Mouse (Mus musculus) left cerebral cortex, postnatal 14 days (tissue): ENCODE measurements around the gene Notch2. TPM values are rescaled to one million over a fixed set of nuclear protein-coding genes. Genes with fewer than 3 reads are reported as not detected.

Experiments used
- DNase-seq, 2 experiments: peaks; one replicate each; pipeline ENCODE4 v3.0.0; 2021 to 2022; ENCODE audit warnings: low spot score in 2 of 2, mixed read lengths in 1 of 2
- intact Hi-C: fragments of 180-260 bp; cut with DNase I; formaldehyde crosslinking; loops from one replicate; pipeline ENCODE4 v1.15.1; 2025
- total RNA-seq, 2 experiments: library from RNA; stranded (reverse); gene quantifications; 2 replicates each; pipeline ENCODE4 v1.2.3; 2021

Gene Notch2
- total RNA-seq, 2 experiments from 2014 or later, result 14.9 to 15.0 TPM

DNA sequence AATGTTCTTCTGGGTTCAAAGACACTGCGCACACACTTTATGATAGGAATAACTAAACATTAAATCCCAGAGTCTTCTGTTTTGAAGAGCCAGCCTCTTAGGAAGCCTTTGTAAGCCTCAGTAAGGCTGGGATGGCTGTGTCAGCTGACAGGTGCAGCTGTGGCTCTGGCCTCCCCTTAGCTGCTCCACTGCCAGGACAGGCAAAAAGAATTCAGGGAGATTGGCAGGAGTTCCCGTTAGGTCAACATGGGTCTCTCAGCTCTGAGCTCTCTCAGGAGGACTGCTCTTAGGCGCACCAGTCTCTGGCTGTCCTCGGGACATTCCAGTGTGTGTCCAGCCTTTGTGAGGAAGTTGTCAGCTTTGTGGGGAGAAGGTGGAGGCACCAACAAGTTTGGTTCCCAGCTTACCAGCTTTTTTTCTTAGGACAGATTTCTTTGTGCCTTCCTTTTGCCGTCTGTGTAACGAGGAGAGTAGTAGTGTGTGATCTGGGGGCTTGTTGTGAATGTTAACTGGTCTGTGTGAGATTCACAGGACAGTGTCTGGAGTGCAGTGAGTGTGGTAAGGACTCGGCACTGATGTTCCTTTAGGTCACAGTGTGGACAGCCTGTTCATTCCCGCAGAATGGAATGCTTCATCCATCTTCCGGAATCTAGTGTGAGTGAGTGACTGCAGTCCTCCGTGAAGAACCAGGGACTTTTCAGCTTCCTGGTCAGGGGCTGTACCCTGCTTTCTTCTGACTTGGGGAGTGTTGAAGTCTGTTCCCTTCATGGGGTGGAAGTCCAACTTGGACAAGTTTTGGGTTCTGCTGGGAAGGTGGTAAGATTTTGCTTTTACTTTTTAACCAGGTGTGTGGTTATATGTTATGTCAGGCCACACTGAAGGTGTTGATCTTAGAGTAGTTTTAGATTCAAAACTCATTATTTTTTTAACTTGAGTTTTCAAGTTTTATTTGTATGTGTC lies 12.9 kb downstream of the Notch2 start:
- intact Hi-C loops, result no loop called here
- no peak for DNase-seq

DNA sequence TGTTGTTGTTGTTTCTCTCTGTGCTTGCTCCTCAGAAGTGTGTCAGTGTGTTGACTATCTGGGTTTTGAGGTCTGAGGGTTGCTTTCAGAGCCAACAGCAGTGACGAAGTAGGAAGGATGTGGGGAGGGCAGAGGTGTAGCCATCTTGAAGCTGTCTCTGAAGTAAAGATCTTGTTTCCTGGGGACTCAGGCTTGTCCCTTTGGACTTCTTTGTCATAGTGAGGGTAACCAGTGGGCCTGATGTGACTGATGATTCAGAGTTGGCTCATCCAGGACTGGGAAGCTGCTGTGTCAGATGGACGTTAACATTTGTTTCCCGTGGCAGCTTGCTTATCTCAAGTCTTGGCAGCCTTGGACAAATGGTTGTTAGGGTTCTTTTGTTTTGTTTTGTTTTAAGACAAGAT lies 14.0 kb downstream of the Notch2 start:
- intact Hi-C loops, result no loop called here
- DNase-seq, result no peak

DNA sequence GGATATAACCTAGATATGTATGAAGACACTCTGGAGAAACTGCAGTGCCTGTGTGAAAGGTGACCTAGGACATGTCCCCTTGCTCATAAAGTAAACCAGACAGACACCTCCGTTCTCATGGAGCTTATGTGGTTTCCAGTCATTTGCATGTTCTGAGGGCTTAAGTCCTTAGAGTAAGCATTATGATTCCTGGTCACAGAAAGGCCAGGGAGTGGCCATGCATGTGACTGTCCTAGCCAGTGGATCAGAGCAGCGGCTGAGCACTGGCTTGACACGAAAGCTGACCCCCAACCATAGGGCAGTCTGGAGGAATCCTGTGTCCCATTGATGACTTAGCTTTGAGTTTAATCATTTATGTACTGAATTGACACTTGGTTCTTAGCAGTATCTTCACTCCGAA lies 14.7 kb downstream of the Notch2 start:
- DNase-seq, result no peak
- intact Hi-C loops, result no loop called here

- intact Hi-C loops, result no loop called here
Measured at GRCm38 (mm10) chr3:98028936-98029335, 15.6 kb downstream of the Notch2 start.

GRCm38 (mm10) chr3:98031104-98031503 lies 17.8 kb downstream of the Notch2 start:
- DNase-seq, result no peak
- intact Hi-C loops, result no loop called here

More at GRCm38 (mm10) chr3:98028936-98029335, 15.6 kb downstream of the Notch2 start:
- no peak for DNase-seq

- DNase-seq, result no peak
- intact Hi-C loops, result no loop called here
Measured at GRCm38 (mm10) chr3:98032191-98032590, 18.9 kb downstream of the Notch2 start.

- DNase-seq, result no peak
- intact Hi-C loops, result no loop called here
Measured at GRCm38 (mm10) chr3:98032944-98033343, 19.6 kb downstream of the Notch2 start.

DNA sequence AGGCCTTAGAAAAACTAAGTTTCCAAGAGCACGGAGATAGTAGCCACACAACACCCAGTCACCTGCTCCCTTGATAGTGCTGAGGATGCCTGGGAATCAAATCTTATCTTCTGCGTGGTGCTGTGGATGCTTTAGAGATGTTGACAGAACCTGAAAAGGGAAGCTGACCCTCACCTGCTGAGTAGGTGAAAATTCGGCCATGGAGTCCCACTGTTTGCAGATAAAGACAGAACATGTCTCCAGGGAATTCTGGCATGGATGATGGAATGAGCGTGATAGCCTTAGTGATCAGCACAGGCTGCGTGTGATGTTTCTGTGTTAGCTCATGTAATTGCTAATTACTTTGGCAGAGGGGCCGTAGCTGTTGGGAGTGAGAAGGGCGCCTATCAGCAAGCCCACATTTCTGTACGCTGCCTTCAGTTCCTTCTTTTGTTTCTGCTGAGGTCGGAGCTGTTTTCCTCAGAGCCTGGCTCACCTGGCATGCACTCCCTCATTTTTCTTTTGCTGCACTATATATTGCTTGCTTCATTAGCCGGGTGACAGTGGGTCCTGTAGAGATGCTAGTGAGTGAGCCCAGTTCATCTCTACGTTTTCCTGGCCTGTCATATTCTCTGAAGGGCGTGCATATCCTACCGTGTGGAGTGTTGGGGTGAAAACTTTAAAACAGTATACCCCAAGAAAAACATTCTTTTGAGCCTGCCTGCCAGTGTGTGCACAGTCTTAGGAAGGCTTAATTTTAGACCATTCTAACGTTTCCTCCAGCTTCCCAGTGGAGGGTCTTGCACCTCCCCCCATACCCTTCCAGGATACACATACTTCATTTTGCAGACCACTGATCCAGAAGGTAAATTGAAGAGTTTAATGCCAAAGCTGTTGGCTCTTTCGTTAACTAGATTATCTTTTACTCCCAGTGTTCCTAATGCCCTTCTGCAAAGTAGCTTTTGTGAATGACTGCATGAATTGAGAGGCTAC lies 21.6 kb downstream of the Notch2 start:
- intact Hi-C loops, result no loop called here
- DNase-seq, result no peak

- intact Hi-C loops, result no loop called here
- no peak for DNase-seq
Measured at GRCm38 (mm10) chr3:98036161-98036560, 22.8 kb downstream of the Notch2 start.

- DNase-seq, result no peak
- intact Hi-C loops, result no loop called here
Measured at GRCm38 (mm10) chr3:98037151-98037550, 23.8 kb downstream of the Notch2 start.

DNA sequence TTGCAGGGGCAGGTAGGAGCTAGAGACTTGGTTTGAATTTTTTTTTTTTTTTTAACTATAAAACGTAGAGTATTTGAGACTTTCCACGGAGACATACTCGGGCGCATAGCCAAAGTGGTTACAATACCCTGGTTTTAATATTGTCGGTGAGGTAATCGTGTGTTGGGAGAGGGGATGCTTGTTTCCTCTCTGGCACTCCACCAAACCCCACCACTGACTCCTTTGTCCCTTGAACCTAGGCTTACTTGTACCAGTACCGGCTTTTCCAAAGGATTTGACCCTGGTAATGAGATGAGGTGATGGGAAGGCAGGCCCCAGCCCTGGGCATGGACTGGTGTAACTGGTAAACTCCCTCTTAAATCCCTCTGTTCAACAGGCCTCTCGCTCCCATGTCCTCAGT lies 25.3 kb downstream of the Notch2 start:
- DNase-seq, result no peak
- intact Hi-C loops, result no loop called here

- no peak for DNase-seq
- intact Hi-C loops, result no loop called here
Measured at GRCm38 (mm10) chr3:98039223-98039622, 25.9 kb downstream of the Notch2 start.

DNA sequence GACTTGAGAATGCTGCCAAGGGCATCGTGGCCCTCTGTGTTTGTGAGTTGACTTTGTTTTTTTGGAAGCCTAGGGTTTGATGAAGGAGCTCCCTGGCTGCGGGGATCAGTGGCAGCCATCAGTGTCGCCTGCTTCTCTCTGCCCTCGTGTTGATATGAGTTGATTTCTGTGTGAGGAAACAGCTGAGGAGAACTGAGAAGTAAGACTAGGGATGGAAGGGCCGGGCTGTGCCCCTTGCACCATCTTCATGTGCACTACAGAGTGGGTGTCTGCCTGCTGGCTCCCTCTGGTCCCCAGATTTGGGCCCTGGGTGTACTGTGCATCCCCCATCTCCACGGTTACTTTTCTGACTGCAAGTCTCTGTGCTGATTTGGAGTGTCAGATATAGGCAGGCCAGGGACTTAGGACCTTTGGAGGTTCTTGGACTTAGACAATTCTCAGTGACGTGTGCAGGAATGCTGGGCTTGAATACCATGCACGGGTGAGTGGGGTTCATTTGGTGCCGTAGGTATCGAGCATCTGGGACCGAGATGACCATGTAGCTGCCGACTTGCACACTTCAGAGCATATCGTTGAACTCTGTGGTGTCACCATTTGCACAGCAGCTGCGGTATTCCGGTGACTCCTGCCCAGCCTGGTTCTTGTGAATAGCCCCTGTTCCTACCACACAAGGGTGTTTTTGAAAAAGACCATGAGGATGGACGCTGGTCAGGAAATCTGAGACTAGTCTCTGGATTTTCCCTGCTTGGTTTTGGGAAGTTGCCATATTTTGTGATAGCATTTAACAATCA lies 26.5 kb downstream of the Notch2 start:
- intact Hi-C loops, result no loop called here
- DNase-seq, result no peak

GRCm38 (mm10) chr3:98040836-98041235 lies 27.5 kb downstream of the Notch2 start:
- intact Hi-C loops, result no loop called here
- DNase-seq, result no peak

GRCm38 (mm10) chr3:98042301-98042700 lies 29.0 kb downstream of the Notch2 start:
- DNase-seq, result no peak
- intact Hi-C loops, result no loop called here

DNA sequence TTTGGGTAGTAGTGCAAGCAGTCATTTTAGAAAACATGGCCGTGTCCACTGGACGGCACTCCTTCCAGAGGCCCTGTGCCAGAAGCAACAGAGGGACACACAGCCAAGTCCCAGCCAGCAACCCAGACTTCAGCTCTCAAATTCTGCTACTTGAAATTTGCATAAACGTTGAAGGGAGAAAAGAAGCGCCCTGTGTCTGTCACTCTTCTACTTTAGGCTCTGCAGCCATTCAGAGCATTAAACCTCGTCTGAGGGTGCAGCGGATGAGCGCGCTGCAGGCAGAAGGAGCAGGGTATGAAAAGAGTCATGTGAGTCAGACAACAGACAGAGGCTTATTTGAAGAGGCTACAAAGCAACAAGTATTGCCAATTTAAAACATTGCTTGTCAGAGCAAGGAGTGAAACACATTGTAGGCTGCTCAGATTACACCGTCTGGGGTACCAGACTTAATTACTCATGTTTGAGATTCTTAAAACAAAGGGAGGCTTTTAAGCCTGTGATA lies 29.7 kb downstream of the Notch2 start:
- peak in 1 of 2 experiments; percentile 43 for DNase-seq
- intact Hi-C loops, result no loop called here

DNA sequence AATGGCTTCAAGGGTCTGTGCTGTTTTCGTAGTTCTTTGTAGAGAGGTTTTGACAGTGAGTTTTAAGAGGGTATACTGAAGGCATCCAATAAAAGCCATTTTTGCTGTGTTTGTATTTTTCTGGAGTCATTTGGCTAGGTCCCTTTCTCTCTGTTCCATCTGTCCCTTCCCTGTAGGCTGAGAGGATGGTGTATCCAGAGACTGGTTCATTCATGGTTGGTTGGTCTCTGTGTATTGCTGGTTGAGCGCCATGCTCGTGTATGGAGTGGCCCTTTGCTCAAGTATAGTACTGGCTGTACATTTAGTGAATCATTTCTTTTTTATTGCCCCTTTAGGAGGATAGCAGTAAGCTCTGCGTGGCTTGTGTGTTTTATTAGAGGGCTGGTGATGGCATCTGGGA lies 30.3 kb downstream of the Notch2 start:
- intact Hi-C loops, result no loop called here

GRCm38 (mm10) chr3:98044768-98045368 lies 31.5 kb downstream of the Notch2 start:
- no peak for DNase-seq
- intact Hi-C loops, result no loop called here

More for the DNA sequence above, 30.3 kb downstream of the Notch2 start:
- no peak for DNase-seq
